Mouse (Mus musculus): Measurements from ENCODE around the gene Rhebl1. TPM values are rescaled to one million over a fixed set of nuclear protein-coding genes. Genes with fewer than 3 reads are reported as not detected.
"Not testable (repeated sequence)": the region's sequence is repeated elsewhere in the genome, so short reads cannot be mapped to it uniquely, and the experiment has no call there.

Gene Rhebl1
- total and polyA plus RNA-seq, 2 experiments from 2014 or later: 10.2 to 25.7 TPM

GRCm38 (mm10) chr15:98933833-98934216 lies 39.5 kb upstream of the Rhebl1 start:
- peak overlapping the region; percentile 89 for H3K4me2 ChIP-seq (ENCODE audit: low read depth, low read length)

GRCm38 (mm10) chr15:98933004-98933671 lies 38.8 kb upstream of the Rhebl1 start:
- under 1% methylated on average over 8 of the region's 9 CpGs for WGBS
- not testable (repeated sequence) for H3K9me3 ChIP-seq (ENCODE audit: low read length); ATAC-seq; H3K4me1 ChIP-seq (ENCODE audit: insufficient read depth, low read length); H3K36me3 ChIP-seq (ENCODE audit: insufficient read depth, low read length); H3K27me3 ChIP-seq (ENCODE audit: insufficient read depth, low read length)
- peak overlapping the region; percentile 79 for H3K9ac ChIP-seq (replicated peaks; ENCODE audit: low read length)
- H3K4me2 ChIP-seq (ENCODE audit: low read depth, low read length): peak overlapping the region; percentile 89
- H3K4me3 ChIP-seq (ENCODE audit: low read length): peak overlapping the region; percentile 66
- peak overlapping the region; percentile 98 for H3K27ac ChIP-seq
- peak; percentile 47 for DNase-seq (ENCODE audit: low spot score)

More at GRCm38 (mm10) chr15:98933833-98934216, 39.5 kb upstream of the Rhebl1 start:
- WGBS: 0% methylated on average over 35 of the region's 35 CpGs
- DNase-seq (ENCODE audit: low spot score): peak; percentile 99
- peak overlapping the region; percentile 66 for H3K4me3 ChIP-seq (ENCODE audit: low read length)
- H3K9me3 ChIP-seq (ENCODE audit: low read length): no peaks in the 10 kb centered on the region
- H3K4me1 ChIP-seq (ENCODE audit: insufficient read depth, low read length): peaks cover 9% of the 10 kb centered on the region
- peaks cover 10% of the 10 kb centered on the region; the same call in 1 of the 2 replicates for H3K36me3 ChIP-seq (ENCODE audit: insufficient read depth, low read length)
- ATAC-seq: peak; percentile 87
- no peaks in the 10 kb centered on the region for H3K27me3 ChIP-seq (ENCODE audit: insufficient read depth, low read length)
- peak overlapping the region; percentile 79 for H3K9ac ChIP-seq (replicated peaks; ENCODE audit: low read length)
- TF ChIP-seq CTCF (IDR thresholded peaks at IDR 0.05; ENCODE audit: low read depth): no peak
- H3K27ac ChIP-seq: peak overlapping the region; percentile 98

- H3K36me3 ChIP-seq (ENCODE audit: insufficient read depth, low read length): peaks cover 10% of the 10 kb centered on the region; the same call in 1 of the 2 replicates
- peaks cover 9% of the 10 kb centered on the region for H3K4me1 ChIP-seq (ENCODE audit: insufficient read depth, low read length)
- no peak for DNase-seq (ENCODE audit: low spot score)
- ATAC-seq: no peak
- H3K9me3 ChIP-seq (ENCODE audit: low read length): no peaks in the 10 kb centered on the region
- 65% methylated on average over 3 of the region's 3 CpGs for WGBS
- H3K27ac ChIP-seq: no peak overlapping the region
- no peak overlapping the region for H3K9ac ChIP-seq (replicated peaks; ENCODE audit: low read length)
- no peaks in the 10 kb centered on the region for H3K27me3 ChIP-seq (ENCODE audit: insufficient read depth, low read length)
- H3K4me3 ChIP-seq (ENCODE audit: low read length): no peak overlapping the region
- no peak for TF ChIP-seq CTCF (IDR thresholded peaks at IDR 0.05; ENCODE audit: low read depth)
- H3K4me2 ChIP-seq (ENCODE audit: low read depth, low read length): peak overlapping the region; percentile 21; the same call in 1 of the 2 replicates
Measured at GRCm38 (mm10) chr15:98930998-98931397, 36.7 kb upstream of the Rhebl1 start.

GRCm38 (mm10) chr15:98930017-98930734 lies 35.8 kb upstream of the Rhebl1 start:
- Histone ChIP-seq H3K4me3 (ENCODE audit: low read length) (no peak overlapping the region), H3K9ac (replicated peaks; ENCODE audit: low read length) (no peak overlapping the region), H3K4me2 (ENCODE audit: low read depth, low read length) (no peak overlapping the region), H3K27ac (no peak overlapping the region), H3K4me1 (ENCODE audit: insufficient read depth, low read length) (peaks cover 9% of the 10 kb centered on the region), H3K27me3 (ENCODE audit: insufficient read depth, low read length) (no peaks in the 10 kb centered on the region), H3K36me3 (ENCODE audit: insufficient read depth, low read length) (peaks cover 10% of the 10 kb centered on the region; the same call in 1 of the 2 replicates), H3K9me3 (ENCODE audit: low read length) (no peaks in the 10 kb centered on the region)
- DNase-seq (ENCODE audit: low spot score) (no peak), ATAC-seq (no peak)
- WGBS: 52% methylated on average over 8 of the region's 8 CpGs
- TF ChIP-seq CTCF (IDR thresholded peaks at IDR 0.05; ENCODE audit: low read depth): no peak

- Histone ChIP-seq H3K9me3 (ENCODE audit: low read length) (no peaks in the 10 kb centered on the region), H3K27ac (no peak overlapping the region; the same call in 1 of the 2 replicates), H3K4me1 (ENCODE audit: insufficient read depth, low read length) (peaks cover 9% of the 10 kb centered on the region), H3K36me3 (ENCODE audit: insufficient read depth, low read length) (peaks cover 10% of the 10 kb centered on the region; the same call in 1 of the 2 replicates), H3K4me2 (ENCODE audit: low read depth, low read length) (no peak overlapping the region), H3K27me3 (ENCODE audit: insufficient read depth, low read length) (no peaks in the 10 kb centered on the region), H3K4me3 (ENCODE audit: low read length) (no peak overlapping the region), H3K9ac (replicated peaks; ENCODE audit: low read length) (no peak overlapping the region)
- WGBS: 13% methylated on average over 13 of the region's 13 CpGs
- ATAC-seq (peak; percentile 81), DNase-seq (ENCODE audit: low spot score) (peak; percentile 90)
- peak; percentile 84 for TF ChIP-seq CTCF (IDR thresholded peaks at IDR 0.05; ENCODE audit: low read depth)
Measured at GRCm38 (mm10) chr15:98928598-98929240, 34.4 kb upstream of the Rhebl1 start.

GRCm38 (mm10) chr15:98927566-98927965 lies 33.2 kb upstream of the Rhebl1 start:
- DNase-seq (ENCODE audit: low spot score): no peak
- Histone ChIP-seq H3K4me1 (ENCODE audit: insufficient read depth, low read length) (peaks cover 5% of the 10 kb centered on the region; the same call in 1 of the 2 replicates), H3K9me3 (ENCODE audit: low read length) (no peaks in the 10 kb centered on the region), H3K36me3 (ENCODE audit: insufficient read depth, low read length) (peaks cover 10% of the 10 kb centered on the region; the same call in 1 of the 2 replicates), H3K4me2 (ENCODE audit: low read depth, low read length) (no peak overlapping the region), H3K4me3 (ENCODE audit: low read length) (no peak overlapping the region), H3K27ac (no peak overlapping the region), H3K9ac (replicated peaks; ENCODE audit: low read length) (no peak overlapping the region), H3K27me3 (ENCODE audit: insufficient read depth, low read length) (no peaks in the 10 kb centered on the region)
- no peak for ATAC-seq
- 82% methylated on average over 5 of the region's 5 CpGs for WGBS
- no peak for TF ChIP-seq CTCF (IDR thresholded peaks at IDR 0.05; ENCODE audit: low read depth)
